Mouse (Mus musculus): ENCODE measurements around the gene Cand2. TPM values are rescaled to one million over a fixed set of nuclear protein-coding genes. Genes with fewer than 3 reads are reported as not detected.

The Cand2 gene
- 29.6 and 30.2 TPM in 2 replicates for polyA plus RNA-seq (2014; fragmentation: Nextera tagmentation; extraction: Ambion mirVana)

GRCm38 (mm10) chr6:115774501-115774921, at the start of gene Cand2:
Gene Cand2 (plus strand): TSS chr6:115774538.
- peak; percentile 89 for DNase-seq (ENCODE audit: low spot score)
- Histone ChIP-seq H3K36me3 (ENCODE audit: control insufficient read depth, insufficient read depth, low read length) (0 out of 2 replicates have a peak, but pooled peaks cover 9% of the 10 kb centered on the region), H3K4me3 (ENCODE audit: low read depth, low read length) (peak within 1 kb of the TSS; percentile 83), H3K4me2 (ENCODE audit: low read length) (peak within 1 kb of the TSS; percentile 85), H3K27me3 (replicated peaks; ENCODE audit: control insufficient read depth, insufficient read depth, low read length) (no peaks in the 10 kb centered on the region), H3K9ac (ENCODE audit: low read length) (peak within 1 kb of the TSS; percentile 79), H3K4me1 (replicated peaks; ENCODE audit: control insufficient read depth, insufficient read depth, low read length) (peaks cover 27% of the 10 kb centered on the region), H3K9me3 (ENCODE audit: control insufficient read depth, low read length) (peaks cover 3% of the 10 kb centered on the region; the same call in 1 of the 2 replicates), H3K27ac (ENCODE audit: low read depth) (peak within 1 kb of the TSS; percentile 80)
- peak; percentile 88 for ATAC-seq (replicated peaks; ENCODE audit: low FRiP score, low TSS enrichment, low read depth)
- 1% methylated on average over 25 of the region's 28 CpGs for WGBS

DNA sequence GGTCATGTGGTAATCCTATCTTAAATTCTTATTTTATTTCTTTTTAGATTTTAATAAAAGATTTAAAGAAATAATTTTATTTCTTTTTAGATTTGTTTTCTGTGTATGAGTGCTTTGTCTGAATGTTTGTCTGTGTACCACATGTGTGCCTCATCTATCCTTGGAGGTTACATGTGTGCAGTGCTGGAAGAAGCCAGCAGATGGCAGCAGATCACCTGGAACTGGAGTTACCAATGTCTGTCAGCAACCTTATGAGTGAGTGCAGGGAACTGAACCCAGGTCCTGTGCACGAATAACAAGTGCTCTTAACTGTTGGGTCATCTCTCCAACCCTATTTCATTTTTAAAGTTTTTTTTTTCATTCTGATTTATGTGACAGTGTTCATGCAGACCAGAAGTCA, 47.2 kb upstream of the Cand2 start:
- Histone ChIP-seq H3K4me1 (replicated peaks; ENCODE audit: control insufficient read depth, insufficient read depth, low read length) (peaks cover 5% of the 10 kb centered on the region; the same call in 1 of the 2 replicates), H3K4me2 (ENCODE audit: low read length) (no peak overlapping the region), H3K27me3 (replicated peaks; ENCODE audit: control insufficient read depth, insufficient read depth, low read length) (no peaks in the 10 kb centered on the region), H3K9ac (ENCODE audit: low read length) (no peak overlapping the region), H3K27ac (ENCODE audit: low read depth) (no peak overlapping the region), H3K9me3 (ENCODE audit: control insufficient read depth, low read length) (no peaks in the 10 kb centered on the region), H3K4me3 (ENCODE audit: low read depth, low read length) (no peak overlapping the region), H3K36me3 (ENCODE audit: control insufficient read depth, insufficient read depth, low read length) (no peaks in the 10 kb centered on the region)
- ATAC-seq (replicated peaks; ENCODE audit: low FRiP score, low TSS enrichment, low read depth) (no peak), DNase-seq (ENCODE audit: low spot score) (peak; percentile 64)
- WGBS = 85% methylated on average over 1 of the region's 1 CpGs

GRCm38 (mm10) chr6:115727570-115727969, 46.8 kb upstream of the Cand2 start:
- no peak overlapping the region for H3K4me2 ChIP-seq (ENCODE audit: low read length)
- H3K27ac ChIP-seq (ENCODE audit: low read depth) = no peak overlapping the region
- no peaks in the 10 kb centered on the region for H3K9me3 ChIP-seq (ENCODE audit: control insufficient read depth, low read length)
- DNase-seq (ENCODE audit: low spot score) = no peak
- H3K36me3 ChIP-seq (ENCODE audit: control insufficient read depth, insufficient read depth, low read length) = no peaks in the 10 kb centered on the region
- H3K27me3 ChIP-seq (replicated peaks; ENCODE audit: control insufficient read depth, insufficient read depth, low read length) = no peaks in the 10 kb centered on the region
- WGBS = 61% methylated on average over 2 of the region's 2 CpGs
- no peak overlapping the region for H3K4me3 ChIP-seq (ENCODE audit: low read depth, low read length)
- peaks cover 5% of the 10 kb centered on the region; the same call in 1 of the 2 replicates for H3K4me1 ChIP-seq (replicated peaks; ENCODE audit: control insufficient read depth, insufficient read depth, low read length)
- ATAC-seq (replicated peaks; ENCODE audit: low FRiP score, low TSS enrichment, low read depth) = no peak
- H3K9ac ChIP-seq (ENCODE audit: low read length) = no peak overlapping the region

GRCm38 (mm10) chr6:115730560-115731342, 43.6 kb upstream of the Cand2 start:
- H3K36me3 ChIP-seq (ENCODE audit: control insufficient read depth, insufficient read depth, low read length) = no peaks in the 10 kb centered on the region
- no peaks in the 10 kb centered on the region for H3K27me3 ChIP-seq (replicated peaks; ENCODE audit: control insufficient read depth, insufficient read depth, low read length)
- WGBS = 59% methylated on average over 20 of the region's 20 CpGs
- no peak overlapping the region for H3K27ac ChIP-seq (ENCODE audit: low read depth)
- ATAC-seq (replicated peaks; ENCODE audit: low FRiP score, low TSS enrichment, low read depth) (no peak), DNase-seq (ENCODE audit: low spot score) (no peak)
- H3K9me3 ChIP-seq (ENCODE audit: control insufficient read depth, low read length) = peaks cover 4% of the 10 kb centered on the region; the same call in 1 of the 2 replicates
- no peak overlapping the region for H3K4me2 ChIP-seq (ENCODE audit: low read length)
- no peak overlapping the region for H3K9ac ChIP-seq (ENCODE audit: low read length)
- H3K4me1 ChIP-seq (replicated peaks; ENCODE audit: control insufficient read depth, insufficient read depth, low read length) = peaks cover 5% of the 10 kb centered on the region; the same call in 1 of the 2 replicates
- H3K4me3 ChIP-seq (ENCODE audit: low read depth, low read length) = no peak overlapping the region

GRCm38 (mm10) chr6:115732341-115732928, 41.9 kb upstream of the Cand2 start:
- ATAC-seq (replicated peaks; ENCODE audit: low FRiP score, low TSS enrichment, low read depth) = no peak
- no peak overlapping the region for H3K27ac ChIP-seq (ENCODE audit: low read depth)
- 77% methylated on average over 22 of the region's 22 CpGs for WGBS
- H3K27me3 ChIP-seq (replicated peaks; ENCODE audit: control insufficient read depth, insufficient read depth, low read length) = no peaks in the 10 kb centered on the region
- no peak for DNase-seq (ENCODE audit: low spot score)
- H3K4me1 ChIP-seq (replicated peaks; ENCODE audit: control insufficient read depth, insufficient read depth, low read length) = peaks cover 5% of the 10 kb centered on the region; the same call in 1 of the 2 replicates
- peaks cover 4% of the 10 kb centered on the region; the same call in 1 of the 2 replicates for H3K9me3 ChIP-seq (ENCODE audit: control insufficient read depth, low read length)
- no peak overlapping the region for H3K9ac ChIP-seq (ENCODE audit: low read length)
- no peaks in the 10 kb centered on the region for H3K36me3 ChIP-seq (ENCODE audit: control insufficient read depth, insufficient read depth, low read length)
- no peak overlapping the region for H3K4me3 ChIP-seq (ENCODE audit: low read depth, low read length)
- no peak overlapping the region for H3K4me2 ChIP-seq (ENCODE audit: low read length)

DNA sequence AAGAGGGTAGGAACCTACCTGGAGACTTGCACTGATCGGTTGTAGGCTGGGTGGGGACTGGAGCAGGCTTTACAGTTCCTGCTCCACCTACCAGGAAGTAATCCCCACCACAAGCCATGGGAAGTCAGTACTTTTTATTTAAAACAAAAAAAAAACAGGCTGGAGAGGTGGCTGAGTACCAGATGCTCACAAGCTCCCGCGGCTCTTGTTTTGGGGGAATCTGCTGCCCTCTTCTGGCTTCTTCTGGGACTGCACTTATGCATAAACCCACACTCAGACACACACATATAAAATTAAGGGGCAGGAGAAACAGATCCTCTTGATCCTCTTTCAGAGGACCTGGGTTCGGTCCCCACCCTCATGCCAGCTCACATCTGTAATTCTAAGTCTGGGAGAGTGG, 39.4 kb upstream of the Cand2 start:
- 76% methylated on average over 4 of the region's 4 CpGs for WGBS
- peak; percentile 62 for DNase-seq (ENCODE audit: low spot score)
- H3K9ac ChIP-seq (ENCODE audit: low read length) = no peak overlapping the region
- no peak overlapping the region for H3K4me3 ChIP-seq (ENCODE audit: low read depth, low read length)
- H3K9me3 ChIP-seq (ENCODE audit: control insufficient read depth, low read length) = peaks cover 4% of the 10 kb centered on the region; the same call in 1 of the 2 replicates
- H3K27ac ChIP-seq (ENCODE audit: low read depth) = no peak overlapping the region
- no peaks in the 10 kb centered on the region for H3K27me3 ChIP-seq (replicated peaks; ENCODE audit: control insufficient read depth, insufficient read depth, low read length)
- no peak overlapping the region for H3K4me2 ChIP-seq (ENCODE audit: low read length)
- ATAC-seq (replicated peaks; ENCODE audit: low FRiP score, low TSS enrichment, low read depth) = no peak
- peaks cover 5% of the 10 kb centered on the region; the same call in 1 of the 2 replicates for H3K4me1 ChIP-seq (replicated peaks; ENCODE audit: control insufficient read depth, insufficient read depth, low read length)
- H3K36me3 ChIP-seq (ENCODE audit: control insufficient read depth, insufficient read depth, low read length) = no peaks in the 10 kb centered on the region

GRCm38 (mm10) chr6:115739056-115739455, 35.3 kb upstream of the Cand2 start:
- WGBS = 88% methylated on average over 5 of the region's 5 CpGs
- no peak overlapping the region for H3K4me3 ChIP-seq (ENCODE audit: low read depth, low read length)
- H3K4me2 ChIP-seq (ENCODE audit: low read length) = no peak overlapping the region
- DNase-seq (ENCODE audit: low spot score) (no peak), ATAC-seq (replicated peaks; ENCODE audit: low FRiP score, low TSS enrichment, low read depth) (no peak)
- H3K36me3 ChIP-seq (ENCODE audit: control insufficient read depth, insufficient read depth, low read length) = no peaks in the 10 kb centered on the region
- H3K9me3 ChIP-seq (ENCODE audit: control insufficient read depth, low read length) = peaks cover 4% of the 10 kb centered on the region; the same call in 1 of the 2 replicates
- no peaks in the 10 kb centered on the region for H3K4me1 ChIP-seq (replicated peaks; ENCODE audit: control insufficient read depth, insufficient read depth, low read length)
- H3K27me3 ChIP-seq (replicated peaks; ENCODE audit: control insufficient read depth, insufficient read depth, low read length) = no peaks in the 10 kb centered on the region
- H3K27ac ChIP-seq (ENCODE audit: low read depth) = no peak overlapping the region
- no peak overlapping the region for H3K9ac ChIP-seq (ENCODE audit: low read length)

GRCm38 (mm10) chr6:115743569-115743968, 30.8 kb upstream of the Cand2 start:
- WGBS = 0% methylated on average over 1 of the region's 1 CpGs
- H3K4me1 ChIP-seq (replicated peaks; ENCODE audit: control insufficient read depth, insufficient read depth, low read length) = no peaks in the 10 kb centered on the region
- no peaks in the 10 kb centered on the region for H3K27me3 ChIP-seq (replicated peaks; ENCODE audit: control insufficient read depth, insufficient read depth, low read length)
- no peak overlapping the region for H3K4me2 ChIP-seq (ENCODE audit: low read length)
- no peak overlapping the region for H3K27ac ChIP-seq (ENCODE audit: low read depth)
- ATAC-seq (replicated peaks; ENCODE audit: low FRiP score, low TSS enrichment, low read depth) (peak; percentile 75), DNase-seq (ENCODE audit: low spot score) (no peak)
- H3K4me3 ChIP-seq (ENCODE audit: low read depth, low read length) = no peak overlapping the region
- H3K9ac ChIP-seq (ENCODE audit: low read length) = no peak overlapping the region
- H3K9me3 ChIP-seq (ENCODE audit: control insufficient read depth, low read length) = no peaks in the 10 kb centered on the region
- no peaks in the 10 kb centered on the region for H3K36me3 ChIP-seq (ENCODE audit: control insufficient read depth, insufficient read depth, low read length)
